Mouse (Mus musculus): ENCODE data around the gene Pitpnm1.

- no peak for TF ChIP-seq CTCF (IDR thresholded peaks at IDR 0.05; ENCODE audit: low read depth, low read length)
- TF ChIP-seq POLR2A (IDR thresholded peaks at IDR 0.05; ENCODE audit: borderline replicate concordance, low read depth, low read length) = no peak
These were observed 15.3 kb downstream of the Pitpnm1 start for GRCm38 (mm10) chr19:4115144-4115543.

Data from bone marrow macrophage, adult 2 months (primary cell).